Mouse (Mus musculus): ENCODE measurements around the gene Coil.
"Not testable (repeated sequence)": the region's sequence is repeated elsewhere in the genome, so short reads cannot be mapped to it uniquely, and the experiment has no call there.

The Coil gene

DNA sequence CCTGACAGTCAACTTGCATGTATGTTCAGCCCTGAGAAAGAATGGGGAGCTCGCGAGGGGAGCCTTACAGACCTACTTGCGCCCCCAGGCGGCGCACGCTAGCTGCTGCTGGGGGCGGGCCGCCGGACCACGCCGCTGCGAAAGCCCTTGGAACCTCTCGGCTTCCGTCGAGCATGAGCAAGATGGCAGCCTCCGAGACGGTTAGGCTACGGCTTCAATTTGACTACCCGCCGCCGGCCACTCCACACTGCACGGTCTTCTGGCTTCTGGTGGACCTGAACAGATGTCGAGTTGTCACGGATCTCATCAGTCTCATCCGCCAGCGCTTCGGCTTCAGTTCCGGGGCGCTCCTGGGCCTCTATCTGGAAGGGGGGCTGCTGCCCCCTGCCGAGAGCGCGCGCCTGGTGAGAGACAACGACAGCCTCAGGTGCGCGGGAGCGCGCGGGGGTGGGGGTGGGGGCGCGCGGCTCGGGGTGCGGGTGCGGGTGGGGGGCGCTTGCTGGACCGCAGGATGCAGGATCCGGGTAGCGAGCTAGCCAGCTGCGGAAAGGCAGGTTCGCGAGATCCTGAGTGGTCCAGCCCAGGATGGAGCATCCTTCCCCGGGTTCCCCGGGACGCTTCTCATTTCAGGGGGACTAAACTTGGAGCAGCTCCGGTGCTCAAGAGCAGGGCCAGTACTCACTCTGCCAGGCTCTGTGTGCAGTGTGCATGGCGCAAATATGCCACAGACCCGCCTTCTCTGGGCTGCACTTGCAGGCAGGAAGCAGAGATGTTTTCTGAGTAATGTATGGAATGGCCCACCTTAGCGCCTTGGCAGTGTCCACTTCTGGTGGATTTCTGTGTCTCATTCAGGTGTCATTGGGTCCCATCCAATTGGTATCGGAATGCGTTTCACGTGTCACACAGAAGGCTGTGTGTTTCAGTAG is 4.0 kb downstream of the Coil start:
- peak; percentile 95 for DNase-seq

DNA sequence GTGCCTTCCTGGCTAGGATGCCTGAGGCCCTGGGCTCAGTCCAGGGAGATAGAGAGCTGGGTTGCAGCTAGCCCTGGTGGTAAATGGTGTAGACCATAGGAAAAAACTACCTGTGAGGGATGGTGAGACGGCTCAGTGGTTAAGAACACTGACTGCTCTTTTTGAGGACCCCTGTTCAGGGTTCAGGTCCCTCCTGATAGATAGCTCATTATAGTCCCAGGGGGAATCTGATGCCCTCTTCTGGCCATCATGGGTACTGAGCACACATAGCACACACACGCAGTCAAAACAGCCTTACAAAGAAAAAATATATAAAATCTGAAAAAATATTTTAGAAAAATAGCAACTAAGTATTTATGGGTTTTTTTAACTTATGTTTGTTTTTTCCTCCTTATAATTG is 6.3 kb downstream of the Coil start:
- DNase-seq: no peak

- no peak for DNase-seq
These were observed 7.1 kb downstream of the Coil start for GRCm38 (mm10) chr11:88977188-88977587.

DNA sequence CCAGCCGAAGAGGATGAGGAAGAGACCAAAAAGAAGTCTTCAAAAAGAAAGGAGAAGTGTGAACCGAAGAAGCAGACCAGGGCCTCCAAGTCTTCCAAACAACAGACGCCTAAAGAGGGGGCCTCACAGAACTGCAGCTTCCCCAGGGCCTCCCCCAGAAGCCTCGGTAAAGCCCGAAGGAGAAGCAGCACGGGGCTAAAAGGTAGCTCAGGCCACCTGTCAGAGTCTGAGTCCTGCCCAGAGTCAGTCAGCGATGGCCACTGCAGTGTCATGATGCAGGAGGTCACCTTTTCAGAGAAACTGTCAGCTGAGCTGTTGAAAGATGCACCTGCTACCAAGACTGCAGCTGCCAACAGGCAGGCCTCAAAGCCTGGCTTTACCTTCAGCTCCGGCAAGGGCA is 11.3 kb downstream of the Coil start:
- no peak for DNase-seq

DNA sequence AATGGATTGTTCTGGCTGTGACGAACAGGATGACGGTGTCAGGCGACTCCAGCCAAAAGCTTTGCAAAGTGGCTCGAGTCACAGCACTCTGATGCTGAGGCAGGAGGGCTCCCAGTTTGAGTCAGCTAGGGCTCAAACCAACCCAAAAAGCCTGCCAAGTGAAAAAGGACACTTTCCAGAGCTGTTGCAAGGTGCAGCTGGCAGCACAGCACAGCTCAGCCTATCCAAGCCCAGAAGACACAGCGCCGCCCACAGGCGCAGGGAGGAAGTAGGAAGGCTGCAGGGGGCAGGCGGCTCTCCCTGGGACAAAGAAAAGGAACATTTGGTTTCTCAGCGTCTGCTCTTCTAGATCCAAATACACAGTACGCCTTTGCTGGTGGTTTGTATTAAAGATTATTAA is 16.6 kb downstream of the Coil start:
- no peak for DNase-seq

DNA sequence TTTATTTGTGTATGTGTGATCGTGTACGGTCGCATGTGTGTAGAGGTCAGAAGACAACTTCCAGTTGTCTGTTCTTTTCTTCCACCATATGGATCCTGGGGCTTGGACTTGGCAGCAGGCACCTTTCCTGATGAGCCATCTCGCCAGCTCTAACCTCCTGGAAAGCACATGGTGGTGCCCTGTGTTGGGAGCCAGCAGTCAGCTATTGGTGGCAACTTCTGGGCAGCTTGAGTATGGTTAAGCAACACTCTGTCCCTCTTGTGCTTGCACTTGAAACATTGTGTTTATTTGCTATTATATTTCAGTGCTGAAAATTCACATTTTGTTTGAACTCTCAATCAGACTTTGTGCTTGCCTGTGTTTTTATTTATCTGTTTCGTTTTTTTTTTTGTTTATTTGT is 18.9 kb downstream of the Coil start:
- no peak for DNase-seq

DNA sequence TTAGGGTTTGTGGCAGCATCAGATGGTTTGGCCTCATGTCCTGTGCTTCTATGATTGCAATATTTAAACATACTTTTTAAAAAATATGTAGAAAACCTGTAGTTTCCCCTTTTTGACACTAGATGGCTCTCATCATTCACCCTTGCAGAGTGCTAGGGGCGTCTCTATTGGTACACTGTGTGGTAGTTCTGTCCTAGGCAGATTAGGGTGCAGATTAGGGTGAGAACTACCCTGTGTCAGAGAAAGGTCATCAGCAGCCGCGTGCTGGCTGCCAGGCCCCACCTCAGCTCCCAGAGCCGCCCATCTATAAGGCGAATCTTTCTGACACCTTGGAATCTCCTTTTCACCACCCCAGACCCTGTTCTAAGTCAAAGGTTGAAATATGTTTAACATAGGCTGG is 19.5 kb downstream of the Coil start:
- no peak for DNase-seq

DNA sequence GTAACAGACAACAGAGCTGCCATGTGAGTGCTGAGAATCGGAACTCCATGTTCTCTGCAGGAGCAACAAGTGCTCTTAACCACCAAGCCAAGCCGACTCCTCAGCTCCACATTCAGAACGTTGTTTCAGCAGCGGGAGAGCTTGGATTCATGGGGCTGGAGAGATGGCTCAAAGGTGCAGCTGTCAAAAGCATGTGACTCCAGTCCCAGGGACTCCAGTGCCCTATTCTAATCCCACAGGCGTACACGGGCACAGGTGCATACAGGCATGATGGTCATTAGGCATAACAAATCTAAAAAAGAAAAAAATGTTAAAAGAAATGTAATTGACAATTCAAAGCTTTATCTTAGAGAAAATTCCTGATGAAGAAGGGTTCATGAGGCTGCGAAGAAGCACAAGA is 23.1 kb downstream of the Coil start:
- DNase-seq: no peak

DNA sequence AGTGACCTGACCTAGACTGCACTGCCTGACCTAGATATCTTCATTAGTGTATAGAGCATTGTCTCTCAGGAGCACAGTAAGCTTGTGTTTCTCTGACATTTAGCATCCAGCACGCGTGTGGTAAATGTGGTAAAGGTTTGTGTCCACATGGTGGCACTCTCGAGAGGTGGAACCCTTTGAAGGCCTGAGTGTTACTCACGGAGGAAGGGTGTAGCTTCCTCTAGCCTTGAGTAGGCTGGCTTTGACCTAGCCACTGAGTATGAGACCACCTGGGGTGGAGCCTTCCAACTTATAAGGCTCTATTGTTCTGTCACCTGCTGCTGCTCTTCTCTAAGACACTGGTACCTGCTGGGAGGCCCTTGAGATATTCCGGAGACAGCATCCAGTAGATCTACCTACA is 23.6 kb downstream of the Coil start:
- DNase-seq: peak; percentile 38

GRCm38 (mm10) chr11:88994492-88994891 is 24.4 kb downstream of the Coil start:
- DNase-seq: no peak

GRCm38 (mm10) chr11:88995616-88996015 is 25.6 kb downstream of the Coil start:
- no peak for DNase-seq

- DNase-seq: no peak
These were observed 26.4 kb downstream of the Coil start for GRCm38 (mm10) chr11:88996427-88996826.

GRCm38 (mm10) chr11:88997343-88997742 is 27.3 kb downstream of the Coil start:
- DNase-seq: not testable (repeated sequence)

GRCm38 (mm10) chr11:88998406-88998805 is 28.4 kb downstream of the Coil start:
- no peak for DNase-seq

DNA sequence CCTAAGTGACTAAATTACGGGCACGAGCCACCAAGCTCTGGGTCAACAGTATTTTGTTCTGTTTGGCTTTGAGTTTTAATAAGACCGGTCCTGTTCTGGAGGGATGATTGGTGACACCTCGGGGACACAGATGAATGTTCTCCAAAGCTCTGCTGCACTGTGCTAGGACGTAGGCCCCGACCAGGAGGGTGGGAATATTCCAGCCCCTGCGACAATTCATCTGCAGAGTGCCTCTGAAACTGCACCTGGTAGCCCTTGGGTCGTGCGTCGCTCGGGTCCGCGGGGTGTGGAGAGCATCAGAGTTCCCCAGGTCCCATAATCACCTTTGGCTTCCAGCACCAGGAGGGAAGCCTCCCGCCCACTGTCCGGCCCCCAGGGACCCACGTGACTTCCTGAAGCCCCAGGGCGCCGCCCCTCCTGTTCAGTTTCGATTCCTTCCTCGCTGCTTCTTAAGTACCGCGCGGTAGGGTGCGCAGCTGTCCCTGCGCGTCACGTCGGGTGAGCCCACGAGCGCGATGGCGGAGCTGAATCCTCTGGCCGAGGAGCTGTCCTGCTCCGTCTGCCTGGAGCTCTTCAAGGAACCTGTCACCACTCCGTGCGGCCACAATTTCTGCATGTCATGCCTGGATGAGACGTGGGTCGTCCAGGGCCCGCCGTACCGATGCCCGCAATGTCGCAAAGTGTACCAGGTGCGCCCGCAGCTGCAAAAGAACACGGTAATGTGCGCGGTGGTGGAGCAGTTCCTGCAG is 29.1 kb downstream of the Coil start, which contains the start of gene Trim25:
TSS of gene Trim25 (plus strand) at position 403 of the 749 bp plus-strand sequence.
- DNase-seq: peak; percentile 60

DNA sequence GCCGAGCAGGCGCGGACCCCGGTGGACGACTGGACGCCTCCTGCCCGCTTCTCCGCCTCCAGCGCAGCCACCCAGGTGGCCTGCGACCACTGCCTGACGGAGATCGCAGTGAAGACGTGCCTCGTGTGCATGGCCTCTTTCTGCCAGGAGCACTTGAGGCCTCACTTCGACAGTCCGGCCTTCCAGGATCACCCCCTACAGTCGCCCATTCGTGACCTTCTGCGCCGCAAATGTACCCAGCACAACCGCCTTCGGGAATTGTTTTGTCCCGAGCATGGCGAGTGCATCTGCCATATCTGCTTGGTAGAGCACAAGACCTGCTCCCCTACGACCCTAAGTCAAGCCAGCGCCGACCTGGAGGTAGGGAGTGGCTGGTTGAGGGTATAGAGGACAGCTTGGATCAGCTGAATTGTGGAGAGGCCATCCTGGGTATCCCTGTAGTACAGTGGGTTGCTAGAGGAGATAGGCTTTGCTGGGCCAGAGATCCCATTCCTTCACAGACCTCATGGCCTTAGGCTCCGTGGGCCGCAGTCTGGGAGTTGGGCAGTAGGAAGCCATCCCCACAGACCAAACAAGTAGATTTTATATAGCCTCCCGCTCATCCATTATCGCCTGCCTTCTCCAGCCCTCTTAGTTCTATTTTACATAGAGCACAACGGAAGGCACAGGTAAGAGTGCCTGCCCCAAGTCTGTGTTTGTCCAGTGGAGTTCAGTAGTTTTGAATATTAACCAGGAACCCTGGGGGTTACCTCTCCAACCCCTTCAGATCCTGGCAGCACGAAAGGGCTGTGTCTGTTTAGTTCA is 29.9 kb downstream of the Coil start:
- DNase-seq: no peak

GRCm38 (mm10) chr11:89000527-89000819 is 30.4 kb downstream of the Coil start:
- no peak for DNase-seq

DNA sequence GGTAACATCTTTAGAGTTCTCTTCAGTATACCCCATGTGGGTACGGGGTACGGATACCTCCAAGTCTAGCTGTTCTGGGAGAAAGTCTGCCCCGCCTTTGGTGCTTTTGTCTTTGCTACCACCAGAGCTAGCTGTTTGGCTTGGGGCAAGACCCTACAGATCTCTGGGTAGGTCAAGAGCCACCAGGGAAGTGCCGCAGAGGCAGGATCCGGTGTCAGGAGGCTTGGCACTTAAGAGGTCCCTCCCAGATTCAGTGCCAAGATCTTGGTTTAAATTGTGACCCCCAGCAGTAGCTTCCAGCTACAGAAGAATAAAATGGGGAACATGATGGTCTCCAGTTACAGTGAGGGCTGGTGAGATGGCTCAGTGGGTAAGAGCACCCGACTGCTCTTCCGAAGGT is 31.5 kb downstream of the Coil start:
- no peak for DNase-seq

- no peak for DNase-seq
These were observed 32.0 kb downstream of the Coil start for GRCm38 (mm10) chr11:89002068-89002467.

DNA sequence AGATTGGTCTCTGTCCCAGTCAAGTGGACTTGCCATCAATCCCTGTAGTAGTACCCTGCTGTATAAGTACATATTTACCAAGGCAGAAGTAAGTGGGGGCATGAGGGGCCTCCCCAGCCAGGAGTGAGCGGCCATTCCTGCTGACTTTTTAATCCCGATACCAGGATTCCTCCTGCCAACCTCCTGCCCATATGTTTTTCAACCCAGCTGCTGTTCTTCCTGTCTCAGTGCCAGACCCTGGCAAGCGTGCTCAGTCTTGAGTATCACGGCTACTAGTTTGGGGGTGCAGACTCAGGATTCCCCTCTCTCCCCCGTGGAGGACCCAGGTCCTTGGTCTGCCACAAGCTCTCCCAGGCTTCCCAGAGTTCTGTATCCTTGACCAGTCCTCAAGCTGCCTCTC is 32.6 kb downstream of the Coil start:
- no peak for DNase-seq

DNA sequence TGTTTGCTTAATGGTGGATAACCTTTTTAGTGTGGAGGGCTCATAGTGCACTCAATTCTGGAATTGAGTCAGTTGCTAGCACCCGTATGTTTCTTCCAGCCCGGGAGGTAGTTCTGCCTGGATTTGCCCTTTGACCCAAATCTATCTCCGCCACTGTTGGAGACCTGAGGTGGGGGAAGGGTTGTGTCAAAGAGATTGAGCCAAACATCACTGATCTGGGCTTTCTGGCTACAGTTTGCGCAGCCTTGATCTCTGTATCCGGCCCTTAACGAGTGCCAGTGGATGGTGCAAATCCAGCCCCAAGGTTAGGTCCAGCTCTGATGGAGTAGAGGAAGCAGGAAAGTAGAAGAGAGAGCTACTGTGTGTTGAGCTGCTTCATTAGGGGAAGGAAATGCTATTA is 33.0 kb downstream of the Coil start:
- DNase-seq: no peak

DNA sequence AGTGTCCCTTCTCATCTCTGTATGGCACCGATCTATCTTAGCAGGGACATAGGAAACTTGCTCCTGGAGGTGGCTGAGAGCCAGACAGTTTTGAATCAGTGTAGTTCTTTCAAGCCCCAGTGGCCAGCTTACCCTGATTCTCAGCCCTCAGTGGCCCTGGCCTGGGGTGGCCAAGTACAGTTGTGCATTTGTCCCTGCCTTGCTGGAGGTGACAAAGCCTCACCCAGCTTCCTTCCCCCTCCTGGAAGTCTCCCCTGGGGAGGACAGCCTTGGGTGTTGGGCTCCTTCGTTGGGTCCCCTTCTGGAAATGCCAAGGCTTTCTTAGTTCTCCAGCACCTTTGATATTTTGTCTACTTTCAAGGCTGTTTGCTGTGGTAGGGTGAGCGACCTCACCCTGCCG is 33.7 kb downstream of the Coil start:
- DNase-seq: no peak

- no peak for DNase-seq
These were observed 35.4 kb downstream of the Coil start for GRCm38 (mm10) chr11:89005473-89005872.
